In the genomic region with DNA sequence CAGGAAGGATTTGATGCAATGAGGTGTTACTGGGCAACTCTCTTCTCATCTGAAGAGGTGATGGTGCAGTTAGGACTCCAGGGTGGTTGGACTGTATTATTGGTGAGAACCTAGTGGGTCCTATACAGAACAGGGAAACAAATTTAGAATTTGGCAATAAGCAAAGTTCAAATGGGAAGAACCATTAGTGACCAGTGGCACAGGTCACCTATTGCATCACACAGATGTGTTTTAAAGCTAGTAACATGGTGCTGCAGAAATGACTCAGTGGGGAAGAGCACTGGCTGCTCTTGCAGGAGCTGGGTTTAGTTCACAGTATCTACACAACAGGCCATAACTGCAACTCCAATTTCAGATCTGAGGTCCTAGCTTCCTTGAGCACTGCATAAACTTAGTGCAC, we compare ENCODE assay signal across 29 mouse cellular contexts. TPM values are rescaled to one million over a fixed set of nuclear protein-coding genes. Genes with fewer than 3 reads are reported as not detected.
"Had no signal": no experiment of that assay in that cellular context is flagged by ENCODE, and none has a peak within 500 bp of the region (broad histone marks: within the 10 kb centered on the region; RNA-seq: fewer than 3 reads in every experiment).

No protein-coding gene starts in this region.

- H3K27me3 ChIP-seq: kidney, embryonic 15.5 days; lung, embryonic 15.5 days; stomach, embryonic 15.5 days had no signal

- H3K4me1 ChIP-seq: kidney, embryonic 15.5 days; lung, embryonic 15.5 days; stomach, embryonic 15.5 days had no signal

- H3K27ac ChIP-seq: kidney, embryonic 15.5 days; left cerebral cortex, adult 2 months; lung, embryonic 15.5 days; stomach, embryonic 15.5 days had no signal

- H3K9ac ChIP-seq: kidney, embryonic 15.5 days; lung, embryonic 15.5 days; stomach, embryonic 15.5 days had no signal

- H3K9me3 ChIP-seq: kidney, embryonic 15.5 days; lung, embryonic 15.5 days; stomach, embryonic 15.5 days had no signal

- H3K4me3 ChIP-seq: kidney, embryonic 15.5 days; left cerebral cortex, adult 2 months; lung, embryonic 15.5 days; stomach, embryonic 15.5 days had no signal

- H3K4me2 ChIP-seq: kidney, embryonic 15.5 days; lung, embryonic 15.5 days; midbrain, embryonic 11.5 days; stomach, embryonic 15.5 days had no signal

- ATAC-seq: intestine, postnatal 0 days had no signal

- DNase-seq: kidney, adult 8-10 months; kidney, postnatal 10 days; kidney, postnatal 36 days; layer of hippocampus, postnatal 36 days; lung, adult 18-20 months; lung, postnatal 10 days; lung, postnatal 4 days; midbrain, embryonic 14.5 days; right cerebral cortex, adult 18-20 months; right cerebral cortex, postnatal 14 days; right cerebral cortex, postnatal 4 days; thymus, postnatal 36 days had no signal

RNA-seq across cellular contexts. Expression of a gene that starts 26.5 kb away (rescaled TPM):
- total RNA-seq: layer of hippocampus, adult 8-10 months; layer of hippocampus, postnatal 10 days; layer of hippocampus, postnatal 36 days; left cerebral cortex, adult 2 months; left cerebral cortex, postnatal 10 days; left cerebral cortex, postnatal 36 days; megakaryocyte-erythroid progenitor cell, adult 5-6 weeks had no signal
- polyA plus RNA-seq: intestine, embryonic 14.5 days; intestine, postnatal 0 days; limb, embryonic 11.5 days; midbrain, embryonic 11.5 days; midbrain, embryonic 14.5 days; neural tube, embryonic 11.5 days; neural tube, embryonic 14.5 days; stomach, embryonic 15.5 days; thymus, postnatal 0 days; urinary bladder, adult 2 months had no signal

RNA-seq across cellular contexts. Expression of a gene that starts 55.0 kb away (rescaled TPM):
- polyA plus RNA-seq: midbrain, embryonic 11.5 days had no signal
